Mouse (Mus musculus): Measurements from ENCODE around the gene Grin1. TPM values are rescaled to one million over a fixed set of nuclear protein-coding genes. Genes with fewer than 3 reads are reported as not detected.

The Grin1 gene
- total RNA-seq, 2 experiments from 2014 or later, result 0.17 to 0.26 TPM

GRCm38 (mm10) chr2:25318119-25318966, 644 bp downstream of the Grin1 start:
- no peak for DNase-seq (ENCODE audit: low spot score in 2 of 2)

DNA sequence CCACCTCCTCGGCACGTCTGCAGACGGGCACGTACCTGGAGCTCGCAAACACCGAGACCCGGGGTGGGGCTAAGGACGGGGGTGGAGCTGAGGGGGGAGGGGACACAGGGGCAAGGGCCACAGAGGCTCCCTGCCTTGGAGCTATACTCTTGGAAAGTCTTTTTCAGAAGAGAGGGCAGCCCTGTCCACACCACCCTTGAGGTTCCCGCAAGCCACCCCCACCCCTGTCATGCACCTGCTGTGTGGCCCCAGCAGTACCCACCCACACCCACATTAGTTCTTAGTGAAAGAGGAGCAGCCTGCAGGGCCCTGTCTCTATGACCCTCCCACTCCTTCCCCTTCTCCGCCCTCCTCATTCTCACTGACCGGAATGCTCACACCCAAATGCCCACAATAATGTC, 7.5 kb downstream of the Grin1 start:
- no peak for DNase-seq (ENCODE audit: low spot score in 2 of 2)

DNA sequence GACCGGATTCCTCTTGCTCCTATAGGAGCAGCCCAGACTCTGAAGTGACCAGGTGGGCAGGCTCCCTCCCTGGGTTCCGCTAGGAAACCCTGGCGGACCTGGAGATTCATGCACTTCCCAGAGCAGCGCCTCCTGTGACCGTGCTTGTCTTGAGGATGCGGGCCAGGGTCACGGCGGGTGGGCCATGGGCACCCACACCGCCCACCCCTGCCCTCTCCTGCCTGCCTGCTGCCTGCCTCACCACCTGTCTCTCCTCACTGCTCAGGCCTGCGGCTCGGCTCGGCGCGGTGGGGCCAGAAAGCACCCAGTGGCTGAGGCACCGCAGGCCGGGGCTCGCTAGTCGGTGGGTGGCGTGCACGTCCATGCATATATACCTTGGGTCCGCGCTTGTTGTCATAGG, 8.0 kb downstream of the Grin1 start:
- DNase-seq (ENCODE audit: low spot score in 2 of 2), result no peak

DNA sequence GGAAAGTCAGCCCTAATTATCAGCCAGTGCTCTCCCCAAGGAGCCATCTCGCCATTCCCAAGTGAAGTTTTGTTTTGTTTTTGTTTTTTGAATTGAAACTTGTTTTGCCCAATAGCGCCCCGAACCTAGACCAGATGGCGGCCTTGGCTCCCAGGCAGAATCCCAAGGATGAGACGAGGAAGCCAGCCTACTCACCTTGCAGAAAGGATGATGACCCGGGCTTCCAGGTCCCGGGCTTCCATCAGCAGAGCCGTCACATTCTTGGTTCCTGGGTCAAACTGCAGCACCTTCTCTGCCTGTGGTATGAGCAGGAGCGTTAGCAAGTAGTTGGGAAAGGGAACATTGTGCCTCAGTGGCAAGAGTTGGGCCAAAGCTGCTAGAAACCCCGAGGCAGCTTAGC, 8.8 kb downstream of the Grin1 start:
- no peak for DNase-seq (ENCODE audit: low spot score in 2 of 2)

DNA sequence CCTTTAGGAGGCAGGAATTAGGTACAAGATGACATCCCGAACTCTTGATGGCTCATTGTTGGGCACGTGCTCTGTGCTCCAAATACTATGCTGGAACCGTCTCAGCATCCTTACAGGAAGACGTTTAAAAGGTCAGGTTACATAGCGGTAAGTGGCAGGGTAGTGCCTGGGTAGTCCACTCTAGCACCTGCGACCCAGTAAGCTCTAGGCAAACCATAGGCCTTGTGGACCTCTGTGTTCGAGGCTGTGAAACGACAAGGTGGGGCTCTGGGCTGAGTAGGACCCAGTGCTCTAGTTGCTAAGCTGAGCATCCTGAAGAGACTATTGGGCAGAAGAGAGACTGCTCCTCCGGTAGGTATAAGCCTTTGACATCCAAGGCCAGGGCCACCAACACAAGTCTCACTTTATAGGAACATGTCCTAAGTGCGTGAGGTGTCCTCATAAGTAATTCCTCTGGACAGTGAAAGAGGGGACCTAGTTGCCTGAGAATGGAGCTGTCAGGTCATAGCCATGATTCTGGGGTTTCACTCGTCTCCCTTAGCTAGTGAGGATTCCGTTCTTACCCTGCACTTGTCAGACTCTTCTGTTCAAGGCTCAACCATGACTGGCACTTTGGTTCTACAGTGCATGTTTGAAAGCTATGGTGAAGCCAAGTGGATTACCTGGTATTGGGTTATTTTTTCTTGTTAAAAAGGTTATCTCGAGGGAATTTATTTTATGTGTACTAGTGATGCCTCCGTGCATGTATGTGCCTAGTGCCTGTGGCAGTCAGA, 13.2 kb downstream of the Grin1 start:
- DNase-seq (ENCODE audit: low spot score in 2 of 2), result no peak

- no peak for DNase-seq (ENCODE audit: low spot score in 2 of 2)
Measured at GRCm38 (mm10) chr2:25304657-25305541, 14.1 kb downstream of the Grin1 start.

DNA sequence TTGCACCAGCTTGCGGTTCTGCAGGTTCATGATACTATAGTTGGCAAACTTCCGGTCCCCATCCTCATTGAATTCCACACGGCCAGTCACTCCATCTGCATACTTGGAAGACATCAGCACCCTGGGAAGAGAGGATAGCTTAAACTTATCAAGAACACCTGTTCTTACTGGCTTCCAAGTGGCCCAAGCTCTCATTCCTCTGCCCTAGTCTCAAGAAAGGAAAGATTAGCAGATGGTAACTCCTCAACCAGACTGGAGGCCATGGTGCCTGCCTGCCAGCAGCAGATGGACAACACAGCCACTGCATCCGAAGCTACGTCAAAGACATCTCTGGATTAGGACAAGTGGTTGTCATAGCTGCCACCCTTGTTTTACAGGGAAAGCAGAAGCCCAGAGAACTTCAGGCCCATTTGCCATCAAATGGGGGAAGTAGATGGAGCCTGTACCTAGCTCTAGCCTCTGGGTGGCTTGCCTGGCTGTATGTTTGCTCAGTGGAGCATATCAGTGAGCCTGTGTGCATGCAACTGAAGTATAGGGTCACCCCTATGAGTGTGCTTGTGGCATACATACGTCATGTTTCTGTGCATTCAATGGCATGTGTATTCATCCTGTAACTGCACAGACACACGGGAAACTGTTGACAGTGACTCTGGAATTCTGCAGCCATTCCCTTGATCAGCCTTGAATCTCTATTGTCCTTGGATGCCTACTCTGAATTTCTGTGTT, 14.9 kb downstream of the Grin1 start:
- DNase-seq (ENCODE audit: low spot score in 2 of 2), result no peak

DNA sequence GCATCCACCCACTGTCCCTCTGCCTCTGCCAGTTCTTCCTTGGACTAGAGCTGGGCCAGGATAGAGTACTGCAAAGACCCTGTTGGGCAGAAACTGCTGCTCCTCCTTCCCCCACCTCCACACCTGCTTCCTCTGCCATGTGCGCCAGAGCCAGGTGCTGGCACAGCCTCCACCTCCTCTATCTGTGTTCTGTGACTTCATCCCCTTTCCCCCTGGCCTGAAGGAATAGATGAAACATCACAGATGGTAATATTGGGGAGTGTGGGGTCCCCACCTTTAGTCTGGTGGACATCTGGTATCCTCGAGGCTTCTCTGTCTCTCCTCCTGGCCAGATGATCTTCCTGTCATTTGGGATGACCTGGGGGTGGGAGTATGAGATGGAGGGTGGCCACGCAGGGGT, 15.5 kb downstream of the Grin1 start:
- DNase-seq (ENCODE audit: low spot score in 2 of 2), result no peak

GRCm38 (mm10) chr2:25298046-25298445, 20.9 kb downstream of the Grin1 start:
- DNase-seq (ENCODE audit: low spot score in 2 of 2), result no peak

GRCm38 (mm10) chr2:25297093-25297492, 21.9 kb downstream of the Grin1 start:
- no peak for DNase-seq (ENCODE audit: low spot score in 2 of 2)

- DNase-seq (ENCODE audit: low spot score in 2 of 2), result no peak
Measured at GRCm38 (mm10) chr2:25293706-25294105, 25.3 kb downstream of the Grin1 start.

DNA sequence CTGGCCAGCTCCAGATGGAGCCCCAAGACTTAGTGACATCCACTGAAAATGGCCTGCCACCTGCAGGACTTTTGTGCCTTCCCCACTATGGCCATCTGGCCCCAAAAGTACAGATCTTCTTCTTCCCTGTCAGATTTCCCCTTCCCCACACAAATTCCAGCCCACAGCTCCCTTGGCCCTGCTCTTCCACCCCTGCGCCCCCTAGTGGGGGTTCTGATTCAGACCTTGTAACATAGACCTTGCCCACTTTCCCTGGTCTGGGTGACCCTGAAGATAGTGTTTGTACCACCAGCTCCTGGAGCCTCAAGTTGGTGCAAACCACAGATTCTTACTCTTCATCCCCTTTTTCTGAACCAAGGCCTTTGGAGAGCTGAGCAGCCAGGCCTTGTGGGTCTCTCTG, 26.1 kb downstream of the Grin1 start:
- peak; percentile 72 to 80 for DNase-seq (ENCODE audit: low spot score in 2 of 2)

GRCm38 (mm10) chr2:25292054-25292544, 26.9 kb downstream of the Grin1 start:
- DNase-seq (ENCODE audit: low spot score in 2 of 2), result no peak

- no peak for DNase-seq (ENCODE audit: low spot score in 2 of 2)
Measured at GRCm38 (mm10) chr2:25291184-25292053, 27.6 kb downstream of the Grin1 start.

GRCm38 (mm10) chr2:25290816-25291130, 28.2 kb downstream of the Grin1 start:
- no peak for DNase-seq (ENCODE audit: low spot score in 2 of 2)

DNA sequence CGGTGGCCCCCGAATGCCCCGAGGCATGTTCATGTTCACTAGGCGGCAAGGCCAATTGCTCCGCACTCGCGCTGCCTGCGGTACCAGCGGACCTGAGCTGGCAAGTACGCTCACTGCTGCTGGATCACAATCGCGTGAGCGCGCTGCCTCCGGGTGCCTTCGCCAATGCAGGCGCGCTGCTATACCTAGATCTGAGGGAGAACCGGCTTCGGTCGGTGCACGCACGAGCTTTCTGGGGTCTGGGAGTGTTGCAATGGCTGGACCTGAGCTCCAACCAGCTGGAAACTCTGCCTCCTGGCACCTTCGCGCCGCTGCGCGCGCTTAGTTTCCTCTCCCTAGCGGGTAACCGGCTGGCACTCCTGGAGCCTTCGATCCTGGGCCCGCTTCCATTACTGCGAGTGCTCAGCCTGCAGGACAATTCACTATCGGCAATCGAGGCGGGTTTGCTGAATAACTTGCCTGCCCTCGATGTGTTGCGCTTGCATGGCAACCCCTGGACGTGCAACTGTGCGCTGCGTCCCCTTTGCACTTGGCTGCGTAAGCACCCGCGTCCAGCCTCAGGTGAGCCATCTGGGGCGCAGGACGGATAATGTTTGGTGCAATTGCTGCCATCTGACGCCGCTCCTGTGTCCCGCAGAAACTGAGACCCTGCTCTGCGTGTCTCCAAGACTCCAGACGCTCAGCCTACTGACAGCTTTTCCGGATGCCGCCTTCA, 28.7 kb downstream of the Grin1 start:
- DNase-seq (ENCODE audit: low spot score in 2 of 2), result no peak

DNA sequence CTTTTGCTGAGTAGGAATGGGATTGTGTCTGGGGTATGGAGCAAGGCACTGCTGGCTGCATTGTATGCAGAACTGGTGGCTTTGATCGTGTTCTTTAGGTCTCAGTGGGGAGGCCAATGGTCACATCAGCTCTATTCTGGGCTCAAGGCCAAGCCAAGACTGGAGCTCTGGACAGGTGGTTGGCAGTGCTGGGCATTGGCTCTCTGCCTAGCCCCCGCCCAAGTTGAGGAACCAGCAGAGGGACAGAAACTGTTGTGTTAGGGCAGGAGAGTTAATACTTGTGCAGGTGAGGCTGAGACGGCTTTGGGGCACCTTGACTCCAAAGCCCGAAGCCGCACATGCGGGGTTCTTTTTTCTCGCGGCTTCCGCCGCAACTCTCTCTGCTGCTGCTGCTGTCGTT, 29.3 kb downstream of the Grin1 start, which contains the start of gene Lrrc26:
Lrrc26 (plus strand) TSS at position 265 of the 400 bp plus-strand sequence.
- DNase-seq (ENCODE audit: low spot score in 2 of 2), result peak in 1 of 2 experiments; percentile 53

DNA sequence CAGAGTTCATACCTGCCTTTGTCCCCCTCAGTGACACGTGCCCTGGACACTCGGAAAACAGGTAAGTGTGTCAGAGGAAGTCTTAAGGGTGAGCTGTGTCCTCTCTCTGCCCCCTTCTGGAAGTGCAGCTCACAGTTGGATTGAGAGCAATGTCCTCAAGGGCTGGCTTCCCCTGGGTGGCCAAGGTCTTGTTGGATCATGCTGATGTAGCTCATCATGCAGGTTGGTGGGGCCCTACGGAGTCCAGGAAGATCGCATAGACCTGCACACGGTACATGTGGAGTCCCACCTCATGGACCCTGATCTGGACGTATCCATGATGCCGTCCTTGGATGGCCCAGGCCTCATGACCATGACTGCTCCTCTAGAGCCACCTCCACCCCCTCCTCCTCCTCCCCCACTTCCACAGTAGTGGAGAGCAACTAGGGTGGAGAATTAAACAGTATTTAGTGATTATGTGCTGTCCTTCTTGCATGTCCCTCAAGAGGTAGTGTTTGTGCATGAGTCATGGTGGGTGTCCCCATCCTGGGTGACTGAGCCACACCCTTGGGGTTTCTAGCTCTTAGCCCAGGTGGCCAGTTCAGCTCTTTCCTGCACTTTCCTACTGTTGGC, 30.1 kb downstream of the Grin1 start:
- DNase-seq (ENCODE audit: low spot score in 2 of 2), result no peak

All from gastrocnemius, postnatal 4 days (tissue).